Mouse (Mus musculus) midbrain, postnatal 0 days (tissue): ENCODE data around the gene Gemin6. TPM values are rescaled to one million over a fixed set of nuclear protein-coding genes. Genes with fewer than 3 reads are reported as not detected.

Experiments used
- ATAC-seq: fragments of 200-750 bp; cut with Nextera tagmentation; 2 replicates; pipeline ENCODE4 v1.8.0; 2017; ENCODE audit warnings: moderate number of reproducible peaks, mild to moderate bottlenecking, moderate TSS enrichment, moderate library complexity; ENCODE audit not compliant: low FRiP score
- DNase-seq: peaks from one replicate; pipeline ENCODE4 v3.0.0-alpha.2; 2015; ENCODE audit warnings: low spot score
- H3K27ac ChIP-seq: fragments of 300-500 bp; sonication (generic); 2 replicates; pipeline ENCODE4 v1.5.1; 2014; ENCODE audit warnings: low read depth, mild to moderate bottlenecking, low read length, mixed read lengths
- H3K27me3 ChIP-seq: fragments of 300-500 bp; sonication (generic); 2 replicates; pipeline ENCODE4 v1.6.1; 2014; ENCODE audit warnings: low read length, control low read depth, mixed read lengths; ENCODE audit not compliant: insufficient read depth
- H3K36me3 ChIP-seq: fragments of 300-500 bp; sonication (generic); 2 replicates; pipeline ENCODE4 v1.6.1; 2014; ENCODE audit warnings: low read length, control low read depth, mixed read lengths; ENCODE audit not compliant: insufficient read depth
- H3K4me1 ChIP-seq: fragments of 300-500 bp; sonication (generic); 2 replicates; pipeline ENCODE4 v1.6.1; 2014; ENCODE audit warnings: mild to moderate bottlenecking, control low read depth, antibody characterized with exemption, low read length, mixed read lengths; ENCODE audit not compliant: insufficient read depth
- H3K4me2 ChIP-seq: fragments of 300-500 bp; sonication (generic); 2 replicates; pipeline ENCODE4 v1.6.1; 2014; ENCODE audit warnings: low read depth, mild to moderate bottlenecking, low read length, mixed read lengths; ENCODE audit not compliant: poor library complexity, severe bottlenecking
- H3K4me3 ChIP-seq: fragments of 300-500 bp; sonication (generic); 2 replicates; pipeline ENCODE4 v1.5.1; 2014; ENCODE audit warnings: low read depth, mild to moderate bottlenecking, low read length, moderate library complexity
- H3K9ac ChIP-seq: fragments of 300-500 bp; sonication (generic); replicated peaks from 2 replicates; pipeline ENCODE4 v1.6.1; 2014; ENCODE audit warnings: mild to moderate bottlenecking, low read length, moderate library complexity, mixed read lengths; ENCODE audit not compliant: poor library complexity, severe bottlenecking
- H3K9me3 ChIP-seq: fragments of 300-500 bp; sonication (generic); 2 replicates; pipeline ENCODE4 v1.6.1; 2016; ENCODE audit warnings: low read length, control low read depth
- CTCF ChIP-seq: IDR thresholded peaks from 2 replicates; pipeline ENCODE4 v1.5.1; 2016; ENCODE audit warnings: antibody characterized with exemption, mild to moderate bottlenecking
- WGBS: fragments of 180-500 bp; shearing (Covaris S2); extraction: QIAGEN DNeasy Blood & Tissue Kit; methylation state at CpG from one replicate; pipeline ENCODE4 v1.1.7; 2014; 5-methylcytosine and 5-hydroxymethylcytosine counted together
- polyA plus RNA-seq: library from polyadenylated mRNA; unstranded; fragments of >200 nt; fragmentation: Nextera tagmentation; extraction: Ambion mirVana; gene quantifications from 2 replicates; pipeline ENCODE4 v1.2.1, GENCODE M21; 2015
- total RNA-seq: library from RNA; depleted of rRNA; stranded (reverse); fragments of >200 nt; gene quantifications from 2 replicates; pipeline ENCODE4 v1.2.3, GENCODE M21; 2014

Gemin6 gene
- total and polyA plus RNA-seq, 2 experiments from 2014 or later: 9.2 to 14.4 TPM

GRCm38 (mm10) chr17:80180468-80180867, 43.8 kb upstream of the Gemin6 start:
- peak; percentile 55; the same call in 1 of the 2 replicates for ATAC-seq
- Histone ChIP-seq H3K4me3 (no peak overlapping the region), H3K4me1 (no peaks in the 10 kb centered on the region), H3K27ac (no peak overlapping the region), H3K36me3 (no peaks in the 10 kb centered on the region), H3K4me2 (no peak overlapping the region), H3K9me3 (no peaks in the 10 kb centered on the region), H3K9ac (no peak overlapping the region), H3K27me3 (no peaks in the 10 kb centered on the region)
- no peak for TF ChIP-seq CTCF
- no peak for DNase-seq

GRCm38 (mm10) chr17:80183615-80184014, 40.6 kb upstream of the Gemin6 start:
- Histone ChIP-seq H3K9ac (no peak overlapping the region), H3K9me3 (no peaks in the 10 kb centered on the region), H3K36me3 (no peaks in the 10 kb centered on the region), H3K4me3 (no peak overlapping the region), H3K27ac (no peak overlapping the region), H3K27me3 (no peaks in the 10 kb centered on the region), H3K4me1 (no peaks in the 10 kb centered on the region), H3K4me2 (no peak overlapping the region)
- ATAC-seq (no peak), DNase-seq (no peak)
- WGBS: 83% methylated on average over 9 of the region's 10 CpGs
- TF ChIP-seq CTCF: no peak

DNA sequence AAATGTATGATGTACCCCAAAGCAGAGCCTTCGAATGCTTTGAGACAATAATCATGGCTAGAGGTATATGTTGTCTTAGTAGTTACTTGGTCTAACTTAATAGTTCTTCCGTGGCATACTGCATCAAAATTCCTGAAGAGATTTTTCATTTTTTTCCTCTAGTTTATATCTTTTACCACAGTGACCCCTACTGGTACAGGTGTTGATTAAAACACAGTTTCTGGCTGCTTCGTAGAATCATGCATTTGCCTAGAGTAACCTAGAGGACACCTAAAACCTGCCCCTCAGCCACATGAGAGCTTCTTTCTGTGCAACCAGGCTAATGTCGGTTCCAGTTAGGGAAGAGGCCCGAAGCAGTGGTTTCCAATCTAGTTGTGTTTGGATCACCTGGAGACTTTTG, 31.2 kb upstream of the Gemin6 start:
- no peak overlapping the region for H3K4me2 ChIP-seq
- peaks cover 13% of the 10 kb centered on the region for H3K36me3 ChIP-seq
- H3K27me3 ChIP-seq: no peaks in the 10 kb centered on the region
- TF ChIP-seq CTCF: peak; percentile 74
- H3K27ac ChIP-seq: no peak overlapping the region
- H3K4me1 ChIP-seq: no peaks in the 10 kb centered on the region
- H3K9me3 ChIP-seq: no peaks in the 10 kb centered on the region
- H3K4me3 ChIP-seq: no peak overlapping the region
- ATAC-seq (no peak), DNase-seq (peak; percentile 79)
- 59% methylated on average over 5 of the region's 5 CpGs for WGBS
- H3K9ac ChIP-seq: no peak overlapping the region

GRCm38 (mm10) chr17:80199160-80199778, 25.0 kb upstream of the Gemin6 start:
- H3K4me1 ChIP-seq: no peaks in the 10 kb centered on the region
- DNase-seq (no peak), ATAC-seq (no peak)
- H3K9me3 ChIP-seq: no peaks in the 10 kb centered on the region
- no peak overlapping the region for H3K4me2 ChIP-seq
- H3K4me3 ChIP-seq: no peak overlapping the region
- 94% methylated on average over 3 of the region's 3 CpGs for whole genome bisulfite sequencing
- no peak overlapping the region for H3K9ac ChIP-seq
- H3K27ac ChIP-seq: no peak overlapping the region
- TF ChIP-seq CTCF: no peak
- H3K27me3 ChIP-seq: no peaks in the 10 kb centered on the region
- peaks cover 35% of the 10 kb centered on the region for H3K36me3 ChIP-seq

DNA sequence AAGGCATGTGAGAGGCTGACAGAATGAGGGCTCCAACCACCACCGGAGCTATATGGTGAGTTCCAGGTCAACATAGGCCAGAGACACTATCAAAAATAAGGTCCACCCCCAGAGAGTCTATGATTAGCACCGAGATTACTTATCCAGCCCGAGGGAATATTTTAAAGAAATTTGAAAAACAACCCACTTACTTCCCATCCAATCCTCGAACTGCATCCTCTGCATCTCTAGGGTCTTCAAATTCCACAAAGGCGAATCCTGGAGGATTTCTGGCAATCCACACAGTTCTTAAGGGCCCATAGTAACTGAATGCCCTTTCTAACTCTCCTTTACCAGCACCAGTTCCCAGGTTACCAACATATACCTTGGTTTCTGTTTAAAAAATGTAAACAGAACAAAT, 18.6 kb upstream of the Gemin6 start:
- Histone ChIP-seq H3K4me3 (peak overlapping the region; percentile 94), H3K4me1 (no peaks in the 10 kb centered on the region), H3K9ac (peak overlapping the region; percentile 100), H3K27me3 (no peaks in the 10 kb centered on the region), H3K27ac (peak overlapping the region; percentile 100; the same call in 1 of the 2 replicates), H3K4me2 (peak overlapping the region; percentile 71), H3K36me3 (peaks cover 17% of the 10 kb centered on the region; the same call in 1 of the 2 replicates), H3K9me3 (no peaks in the 10 kb centered on the region)
- TF ChIP-seq CTCF: no peak
- 23% methylated on average over 5 of the region's 5 CpGs for WGBS
- DNase-seq (no peak), ATAC-seq (no peak)

DNA sequence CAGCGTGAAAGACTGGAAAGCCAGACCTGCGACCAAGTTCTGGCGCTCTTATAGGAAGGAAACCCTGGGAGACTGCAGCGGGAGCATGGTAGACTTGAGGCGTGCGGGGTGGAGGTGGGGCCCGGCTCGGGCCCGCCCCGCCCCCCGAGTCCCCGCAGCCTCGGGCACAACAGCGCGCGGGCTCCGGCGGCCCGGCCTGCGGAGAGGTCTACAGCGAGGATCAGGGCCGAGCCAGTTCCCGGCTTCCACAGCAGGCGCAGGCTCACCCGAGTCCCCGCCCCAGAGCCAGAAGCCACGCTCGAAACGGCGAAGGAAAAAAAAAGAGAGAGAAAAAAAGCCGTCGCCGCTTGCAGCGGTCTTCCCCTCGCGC, 18.0 kb upstream of the Gemin6 start:
- no peaks in the 10 kb centered on the region for H3K27me3 ChIP-seq
- H3K9me3 ChIP-seq: no peaks in the 10 kb centered on the region
- H3K9ac ChIP-seq: peak overlapping the region; percentile 100
- no peaks in the 10 kb centered on the region for H3K4me1 ChIP-seq
- ATAC-seq (peak; percentile 47), DNase-seq (no peak)
- H3K27ac ChIP-seq: peak overlapping the region; percentile 100
- WGBS: under 1% methylated on average over 32 of the region's 36 CpGs
- TF ChIP-seq CTCF: no peak
- peak overlapping the region; percentile 94 for H3K4me3 ChIP-seq
- H3K36me3 ChIP-seq: peaks cover 15% of the 10 kb centered on the region; the same call in 1 of the 2 replicates
- peak overlapping the region; percentile 71 for H3K4me2 ChIP-seq
